Comparison of ENCODE assay signal across 19 mouse cellular contexts in the genomic region with DNA sequence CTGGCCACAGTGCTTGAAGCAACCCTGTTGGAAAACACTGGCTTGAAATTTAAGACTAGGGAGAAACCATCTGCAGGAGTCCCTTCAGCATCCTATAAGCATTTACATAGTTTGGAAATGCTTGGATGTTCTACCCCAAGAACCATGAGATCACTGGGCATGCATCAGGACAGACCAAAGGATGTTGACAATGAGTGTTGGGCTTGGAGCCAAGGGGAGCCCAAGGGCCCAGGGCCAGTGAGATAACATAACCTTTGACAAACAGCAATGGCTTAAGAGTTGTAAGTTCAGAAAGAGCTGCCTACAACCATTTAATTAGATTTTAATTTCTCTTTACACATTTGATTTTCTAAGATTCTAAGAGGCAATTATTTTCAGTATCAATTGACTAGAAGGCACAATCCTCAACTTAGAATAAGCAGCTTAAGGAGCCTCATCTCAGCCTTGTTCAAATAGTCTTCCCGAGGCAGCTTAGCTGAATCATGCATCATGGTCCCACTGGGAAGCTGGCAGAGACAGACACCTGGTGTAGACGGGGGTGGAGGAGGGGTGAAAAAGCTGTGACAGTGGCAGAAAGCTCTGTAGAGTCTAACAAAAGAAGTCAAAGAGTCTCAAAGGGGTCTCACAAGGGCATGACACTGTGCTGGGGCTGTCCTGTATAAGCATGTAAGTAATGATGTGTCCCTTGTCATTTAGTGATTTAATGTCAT.
A peak's percentile ranks its signal among the peaks of the same experiment; 100 is the strongest.
DNase-seq lines count a peak whose midpoint lies in the region; ATAC-seq and TF ChIP-seq lines count a peak whose summit lies in the region.
"Had no signal": no experiment of that assay in that cellular context is flagged by ENCODE, and none has a peak within 500 bp of the region (broad histone marks: within the 10 kb centered on the region; RNA-seq: fewer than 3 reads in every experiment).

No protein-coding gene starts in this region.

- H3K9ac ChIP-seq in neural tube, embryonic 11.5 days (ENCODE audit: low read length), result no peak overlapping the region
- no peak overlapping the region for H3K9ac ChIP-seq in neural tube, embryonic 15.5 days (replicated peaks)
- H3K9ac ChIP-seq: forebrain, postnatal 0 days; hindbrain, embryonic 13.5 days; stomach, embryonic 15.5 days had no signal

- H3K27me3 ChIP-seq in neural tube, embryonic 11.5 days (ENCODE audit: control insufficient read depth, insufficient read depth, low read length), result no peaks in the 10 kb centered on the region
- no peaks in the 10 kb centered on the region for H3K27me3 ChIP-seq in neural tube, embryonic 15.5 days (replicated peaks)
- H3K27me3 ChIP-seq: hindbrain, embryonic 13.5 days; stomach, embryonic 15.5 days had no signal

- H3K4me3 ChIP-seq in neural tube, embryonic 11.5 days (ENCODE audit: low read depth, low read length), result no peak overlapping the region
- H3K4me3 ChIP-seq in neural tube, embryonic 15.5 days (replicated peaks), result no peak overlapping the region
- H3K4me3 ChIP-seq: embryonic facial prominence, embryonic 10.5 days; erythroblast, embryonic 14.5 days; heart, adult 2 months; hindbrain, embryonic 13.5 days; stomach, embryonic 15.5 days had no signal

- H3K9me3 ChIP-seq in neural tube, embryonic 11.5 days (ENCODE audit: control insufficient read depth, low read length), result no peaks in the 10 kb centered on the region
- no peaks in the 10 kb centered on the region for H3K9me3 ChIP-seq in neural tube, embryonic 15.5 days (replicated peaks)
- H3K9me3 ChIP-seq: embryonic facial prominence, embryonic 10.5 days; hindbrain, embryonic 13.5 days; stomach, embryonic 15.5 days had no signal

- no peak for TF ChIP-seq CTCF in brain, embryonic 14.5 days (IDR thresholded peaks at IDR 0.05; ENCODE audit: borderline replicate concordance, extremely low read depth, insufficient read depth, insufficient read length)

- peak; percentile 54 for DNase-seq in adrenal gland, adult 2 months
- no peak for DNase-seq in adrenal gland, adult 18-20 months (ENCODE audit: low spot score in 2 of 2)
- peak; percentile 6 to 15 for DNase-seq in left cerebral cortex, adult 9 months (ENCODE audit: low spot score in 2 of 2)
- DNase-seq in left cerebral cortex, adult 8-10 months (ENCODE audit: low spot score in 2 of 2), result no peak
- peak; percentile 18 for DNase-seq in neural tube, embryonic 11.5 days (ENCODE audit: low spot score)
- peak; percentile 31 for DNase-seq in brain, embryonic 14.5 days (ENCODE audit: low read depth)
- no peak for DNase-seq in thymus, postnatal 4 days
- DNase-seq: cerebellum, adult 9-10 months; forebrain, postnatal 0 days; gastrocnemius, postnatal 10 days; heart, adult 2 months; kidney, postnatal 10 days; layer of hippocampus, adult 9-11 months had no signal

- ATAC-seq in neural tube, embryonic 11.5 days (ENCODE audit: insufficient read depth, low FRiP score, low TSS enrichment), result no peak
- ATAC-seq in neural tube, embryonic 15.5 days (ENCODE audit: low FRiP score), result no peak
- ATAC-seq: forebrain, postnatal 0 days; intestine, postnatal 0 days had no signal

- H3K27ac ChIP-seq in neural tube, embryonic 11.5 days (ENCODE audit: low read depth, low read length), result no peak overlapping the region
- H3K27ac ChIP-seq in neural tube, embryonic 15.5 days (replicated peaks), result no peak overlapping the region
- H3K27ac ChIP-seq: embryonic facial prominence, embryonic 10.5 days; heart, adult 2 months; hindbrain, embryonic 13.5 days; stomach, embryonic 15.5 days had no signal

- 25% methylated on average over 2 of the region's 2 CpGs for WGBS in neural tube, embryonic 11.5 days
- 14% methylated on average over 2 of the region's 2 CpGs for WGBS in neural tube, embryonic 15.5 days

- no peak overlapping the region for H3K4me2 ChIP-seq in neural tube, embryonic 11.5 days (ENCODE audit: low read depth)
- no peak overlapping the region for H3K4me2 ChIP-seq in neural tube, embryonic 15.5 days
- H3K4me2 ChIP-seq: hindbrain, embryonic 13.5 days; stomach, embryonic 15.5 days had no signal

- no peaks in the 10 kb centered on the region for H3K36me3 ChIP-seq in neural tube, embryonic 11.5 days (ENCODE audit: control insufficient read depth, insufficient read depth, low read length)
- no peaks in the 10 kb centered on the region for H3K36me3 ChIP-seq in neural tube, embryonic 15.5 days
- H3K36me3 ChIP-seq: embryonic facial prominence, embryonic 10.5 days; hindbrain, embryonic 13.5 days; stomach, embryonic 15.5 days had no signal

- no peaks in the 10 kb centered on the region; the same call in 1 of the 2 replicates for H3K4me1 ChIP-seq in neural tube, embryonic 11.5 days (ENCODE audit: control insufficient read depth, insufficient read depth, low read length)
- peaks cover 7% of the 10 kb centered on the region; the same call in 1 of the 2 replicates for H3K4me1 ChIP-seq in neural tube, embryonic 15.5 days
- H3K4me1 ChIP-seq: embryonic facial prominence, embryonic 10.5 days; stomach, embryonic 15.5 days had no signal

- no peak for TF ChIP-seq POLR2A in brain, embryonic 14.5 days (IDR thresholded peaks at IDR 0.05; ENCODE audit: borderline replicate concordance, extremely low read depth, insufficient read depth, insufficient read length, poor library complexity, severe bottlenecking)

Comparison
In these comparisons a context has a peak if more than half of its experiments do, and no peak if none do; other contexts are left out.
1. DNase-seq: peak in adrenal gland, adult 2 months (single experiment), left cerebral cortex, adult 9 months (2 of 2), neural tube, embryonic 11.5 days (single experiment) and brain, embryonic 14.5 days (single experiment); none in adrenal gland, adult 18-20 months (0 of 2), left cerebral cortex, adult 8-10 months (0 of 2) and thymus, postnatal 4 days (single experiment).